Comparison of ENCODE assay signal across 8 mouse cellular contexts in the genomic region with DNA sequence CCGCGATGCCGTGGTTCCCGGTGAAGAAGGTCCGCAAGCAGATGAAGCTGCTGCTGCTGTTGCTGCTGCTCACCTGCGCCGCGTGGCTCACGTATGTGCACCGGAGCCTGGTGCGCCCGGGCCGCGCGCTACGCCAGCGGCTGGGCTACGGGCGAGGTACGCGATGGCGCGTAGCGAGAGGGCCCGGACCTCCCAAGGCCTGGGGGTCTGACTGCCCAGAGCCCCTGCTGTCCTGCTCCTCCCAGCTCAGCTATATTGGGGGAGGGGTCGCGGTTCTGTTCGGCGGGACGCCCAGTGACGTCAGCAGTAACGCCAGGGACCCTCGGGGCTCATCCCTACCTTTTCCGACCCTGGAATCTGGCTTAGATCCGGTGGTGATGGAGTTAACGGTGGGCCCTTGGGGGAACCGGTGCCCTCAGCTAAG. TPM values are rescaled to one million over a fixed set of nuclear protein-coding genes. Genes with fewer than 3 reads are reported as not detected.
DNase-seq lines count a peak whose midpoint lies in the region; ATAC-seq and TF ChIP-seq lines count a peak whose summit lies in the region.

No protein-coding gene starts in this region.

- H3K9me3 ChIP-seq in intestine, embryonic 16.5 days (ENCODE audit: control insufficient read depth, low read length) = no peaks in the 10 kb centered on the region
- H3K9me3 ChIP-seq in neural tube, embryonic 14.5 days (ENCODE audit: control insufficient read depth, low read length) = no peaks in the 10 kb centered on the region

- no peaks in the 10 kb centered on the region for H3K36me3 ChIP-seq in intestine, embryonic 16.5 days (ENCODE audit: control insufficient read depth, insufficient read depth, low read length)
- peaks cover 21% of the 10 kb centered on the region for H3K36me3 ChIP-seq in neural tube, embryonic 14.5 days (ENCODE audit: control insufficient read depth, insufficient read depth, low read length)

- no peaks in the 10 kb centered on the region for H3K27me3 ChIP-seq in intestine, embryonic 16.5 days (replicated peaks; ENCODE audit: control insufficient read depth, insufficient read depth, low read length)
- no peaks in the 10 kb centered on the region for H3K27me3 ChIP-seq in neural tube, embryonic 14.5 days (ENCODE audit: control insufficient read depth, insufficient read depth, low read length)

- peak overlapping the region; percentile 78 for H3K9ac ChIP-seq in intestine, embryonic 16.5 days (ENCODE audit: low read depth, low read length)
- peak overlapping the region; percentile 99 for H3K9ac ChIP-seq in neural tube, embryonic 14.5 days (replicated peaks; ENCODE audit: low read depth, low read length)

- TF ChIP-seq CTCF in gastrocnemius, adult 2 months (IDR thresholded peaks at IDR 0.05) = no peak

- H3K4me3 ChIP-seq in gastrocnemius, adult 2 months = peak overlapping the region; percentile 70
- peak overlapping the region; percentile 74 for H3K4me3 ChIP-seq in intestine, embryonic 16.5 days (ENCODE audit: low read length)
- H3K4me3 ChIP-seq in neural tube, embryonic 14.5 days (ENCODE audit: low read depth, low read length) = peak overlapping the region; percentile 86

- under 1% methylated on average over 37 of the region's 37 CpGs for WGBS in intestine, embryonic 16.5 days
- WGBS in neural tube, embryonic 14.5 days = under 1% methylated on average over 32 of the region's 37 CpGs

- intact Hi-C loops in gastrocnemius, adult 2 months (cut with DNase I) = no loop called here

- peak; percentile 36 for ATAC-seq in intestine, embryonic 16.5 days
- peak; percentile 36; the same call in 1 of the 2 replicates for ATAC-seq in neural tube, embryonic 14.5 days (ENCODE audit: low read depth)
- ATAC-seq in granulocyte monocyte progenitor cell, adult 5-6 weeks (replicated peaks; ENCODE audit: poor library complexity, severe bottlenecking) = no peak

- no peak overlapping the region for H3K27ac ChIP-seq in gastrocnemius, adult 2 months
- no peak overlapping the region for H3K27ac ChIP-seq in intestine, embryonic 16.5 days (ENCODE audit: low read length)
- peak overlapping the region; percentile 93 for H3K27ac ChIP-seq in neural tube, embryonic 14.5 days (ENCODE audit: low read depth, low read length)

- H3K4me2 ChIP-seq in intestine, embryonic 16.5 days (ENCODE audit: low read depth, low read length) = peak overlapping the region; percentile 98
- H3K4me2 ChIP-seq in neural tube, embryonic 14.5 days (ENCODE audit: low read depth, low read length) = peak overlapping the region; percentile 85

- H3K4me1 ChIP-seq in intestine, embryonic 16.5 days (ENCODE audit: control insufficient read depth, insufficient read depth, low read length) = peaks cover 26% of the 10 kb centered on the region
- H3K4me1 ChIP-seq in neural tube, embryonic 14.5 days (ENCODE audit: control insufficient read depth, insufficient read depth, low read length) = peaks cover 19% of the 10 kb centered on the region

- no peak for DNase-seq in gastrocnemius, adult 2 months
- DNase-seq in gastrocnemius, postnatal 10 days = no peak
- DNase-seq in thymus, postnatal 0 days (ENCODE audit: low spot score) = peak; percentile 36
- DNase-seq in thymus, postnatal 14 days = no peak
- no peak for DNase-seq in lung, postnatal 10 days

RNA-seq across cellular contexts. Expression of gene B4galnt4, which starts 0.4 kb away (rescaled TPM):
- under 1 TPM; 0.17 to 0.18 TPM for total RNA-seq in gastrocnemius, adult 2 months (2021)
- total RNA-seq in gastrocnemius, postnatal 10 days (2021) = under 1 TPM; 0.11 to 0.38 TPM
- polyA plus RNA-seq in thymus, postnatal 0 days (2015; fragmentation: Nextera tagmentation; extraction: Ambion mirVana) = 2.0 and 2.5 TPM in 2 replicates
- polyA plus RNA-seq in intestine, embryonic 16.5 days (2015; fragmentation: Nextera tagmentation; extraction: Ambion mirVana) = 7.2 and 7.3 TPM in 2 replicates
- 34.8 and 36.6 TPM in 2 replicates for polyA plus RNA-seq in neural tube, embryonic 14.5 days (2014; fragmentation: Nextera tagmentation; extraction: Ambion mirVana)
- 0.60 and 3.6 TPM in 2 replicates for total RNA-seq in granulocyte monocyte progenitor cell, adult 5-6 weeks (2014; fragmentation: Nextera tagmentation)
- 0.26 TPM in 1 of 2 replicates, not detected in the other for total RNA-seq in granulocyte monocyte progenitor cell, adult 5-6 weeks (2017)

RNA-seq across cellular contexts. Expression of gene Pkp3, which starts 16.7 kb away (rescaled TPM):
- not detected for total RNA-seq in gastrocnemius, adult 2 months (2021)
- not detected for total RNA-seq in gastrocnemius, postnatal 10 days (2021)
- 45.1 and 47.8 TPM in 2 replicates for polyA plus RNA-seq in thymus, postnatal 0 days (2015; fragmentation: Nextera tagmentation; extraction: Ambion mirVana)
- 31.3 and 32.4 TPM in 2 replicates for polyA plus RNA-seq in intestine, embryonic 16.5 days (2015; fragmentation: Nextera tagmentation; extraction: Ambion mirVana)
- polyA plus RNA-seq in neural tube, embryonic 14.5 days (2014; fragmentation: Nextera tagmentation; extraction: Ambion mirVana) = not detected in 2 replicates
- 1.4 and 2.2 TPM in 2 replicates for total RNA-seq in granulocyte monocyte progenitor cell, adult 5-6 weeks (2014; fragmentation: Nextera tagmentation)
- 0.52 and 2.7 TPM in 2 replicates for total RNA-seq in granulocyte monocyte progenitor cell, adult 5-6 weeks (2017)

RNA-seq across cellular contexts. Expression of gene Gm17387, which starts 32.4 kb away (rescaled TPM):
- total RNA-seq in gastrocnemius, adult 2 months (2021) = not detected
- total RNA-seq in gastrocnemius, postnatal 10 days (2021) = not detected
- not detected in 2 replicates for polyA plus RNA-seq in thymus, postnatal 0 days (2015; fragmentation: Nextera tagmentation; extraction: Ambion mirVana)
- not detected in 2 replicates for polyA plus RNA-seq in intestine, embryonic 16.5 days (2015; fragmentation: Nextera tagmentation; extraction: Ambion mirVana)
- polyA plus RNA-seq in neural tube, embryonic 14.5 days (2014; fragmentation: Nextera tagmentation; extraction: Ambion mirVana) = not detected in 2 replicates
- total RNA-seq in granulocyte monocyte progenitor cell, adult 5-6 weeks (2014; fragmentation: Nextera tagmentation) = not detected in 2 replicates
- not detected in 2 replicates for total RNA-seq in granulocyte monocyte progenitor cell, adult 5-6 weeks (2017)

RNA-seq across cellular contexts. Expression of gene Sigirr, which starts 39.1 kb away (rescaled TPM):
- total RNA-seq in gastrocnemius, adult 2 months (2021) = 1 to 10 TPM; 1.7 TPM
- total RNA-seq in gastrocnemius, postnatal 10 days (2021) = 1 to 10 TPM; 2.4 to 2.6 TPM
- polyA plus RNA-seq in thymus, postnatal 0 days (2015; fragmentation: Nextera tagmentation; extraction: Ambion mirVana) = 45.9 and 51.9 TPM in 2 replicates
- polyA plus RNA-seq in intestine, embryonic 16.5 days (2015; fragmentation: Nextera tagmentation; extraction: Ambion mirVana) = 29.4 and 32.8 TPM in 2 replicates
- polyA plus RNA-seq in neural tube, embryonic 14.5 days (2014; fragmentation: Nextera tagmentation; extraction: Ambion mirVana) = 1.2 and 2.2 TPM in 2 replicates
- total RNA-seq in granulocyte monocyte progenitor cell, adult 5-6 weeks (2014; fragmentation: Nextera tagmentation) = 16.9 and 30.9 TPM in 2 replicates
- 16.6 and 20.2 TPM in 2 replicates for total RNA-seq in granulocyte monocyte progenitor cell, adult 5-6 weeks (2017)

RNA-seq across cellular contexts. Expression of gene Ifitm6, which starts 43.6 kb away (rescaled TPM):
- not detected for total RNA-seq in gastrocnemius, adult 2 months (2021)
- under 1 TPM; 0.49 to 0.84 TPM for total RNA-seq in gastrocnemius, postnatal 10 days (2021)
- polyA plus RNA-seq in thymus, postnatal 0 days (2015; fragmentation: Nextera tagmentation; extraction: Ambion mirVana) = 0.73 and 0.95 TPM in 2 replicates
- polyA plus RNA-seq in intestine, embryonic 16.5 days (2015; fragmentation: Nextera tagmentation; extraction: Ambion mirVana) = 1.9 and 2.0 TPM in 2 replicates
- polyA plus RNA-seq in neural tube, embryonic 14.5 days (2014; fragmentation: Nextera tagmentation; extraction: Ambion mirVana) = 0.58 and 0.88 TPM in 2 replicates
- total RNA-seq in granulocyte monocyte progenitor cell, adult 5-6 weeks (2014; fragmentation: Nextera tagmentation) = 17.9 and 48.1 TPM in 2 replicates
- total RNA-seq in granulocyte monocyte progenitor cell, adult 5-6 weeks (2017) = 22.5 and 42.5 TPM in 2 replicates
